Mouse (Mus musculus): ENCODE measurements around the gene Anapc15.

DNA sequence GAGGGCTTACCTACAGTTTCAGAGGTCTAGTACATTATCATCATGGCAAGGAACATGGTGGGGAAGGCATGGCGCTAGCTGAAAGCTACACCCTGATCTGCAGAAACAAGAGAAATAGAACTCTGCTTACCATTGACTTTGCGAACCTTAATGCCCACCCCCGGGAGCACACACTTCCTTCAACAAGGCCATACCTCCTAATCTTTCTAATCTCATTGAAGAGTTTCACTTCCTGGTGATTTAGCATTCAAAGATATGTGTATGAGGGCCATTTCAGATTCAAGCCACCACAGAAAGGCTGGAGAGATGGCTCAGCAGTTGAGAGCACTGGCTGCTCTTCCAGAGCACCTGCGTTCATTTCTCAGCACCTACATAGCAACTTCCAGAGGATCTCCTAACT is 6.4 kb upstream of the Anapc15 start, which contains the start of gene Folr2:
- no peak for TF ChIP-seq POLR2A (IDR thresholded peaks at IDR 0.05; ENCODE audit: low read depth, low read length)
- no peak for TF ChIP-seq CTCF (conservative IDR thresholded peaks at IDR 0.05; ENCODE audit: insufficient read depth, insufficient read length, low read depth, low read length)

All from kidney, adult 2 months (tissue).